Mouse (Mus musculus) heart, embryonic 13.5 days (tissue): ENCODE measurements around the gene Ppfia4. TPM values are rescaled to one million over a fixed set of nuclear protein-coding genes. Genes with fewer than 3 reads are reported as not detected.
A peak's percentile ranks its signal among the peaks of the same experiment; 100 is the strongest.

Experiments used
- ATAC-seq: fragments of 200-750 bp; cut with Nextera tagmentation; 2 replicates; pipeline ENCODE4 v1.8.0; 2017; ENCODE audit warnings: moderate TSS enrichment; ENCODE audit not compliant: insufficient number of reproducible peaks, low FRiP score, low TSS enrichment; ENCODE audit errors: extremely low read depth
- H3K27ac ChIP-seq: fragments of 300-500 bp; sonication (generic); replicated peaks from 2 replicates; pipeline ENCODE4 v1.5.1; 2015; ENCODE audit warnings: moderate library complexity, mild to moderate bottlenecking, inconsistent platforms
- H3K27me3 ChIP-seq: fragments of 300-500 bp; sonication (generic); replicated peaks from 2 replicates; pipeline ENCODE4 v1.6.1; 2015; ENCODE audit warnings: mild to moderate bottlenecking, inconsistent platforms
- H3K36me3 ChIP-seq: fragments of 300-500 bp; sonication (generic); 2 replicates; pipeline ENCODE4 v1.6.1; 2015; ENCODE audit warnings: mild to moderate bottlenecking, inconsistent platforms
- H3K4me1 ChIP-seq: fragments of 300-500 bp; sonication (generic); 2 replicates; pipeline ENCODE4 v1.6.1; 2015; ENCODE audit warnings: inconsistent platforms
- H3K4me2 ChIP-seq: fragments of 300-500 bp; sonication (generic); 2 replicates; pipeline ENCODE4 v1.6.1; 2015; ENCODE audit warnings: inconsistent platforms, mild to moderate bottlenecking, moderate library complexity
- H3K4me3 ChIP-seq: fragments of 300-500 bp; sonication (generic); 2 replicates; pipeline ENCODE4 v1.5.1; 2015; ENCODE audit warnings: moderate library complexity, mild to moderate bottlenecking, inconsistent platforms
- H3K9ac ChIP-seq: fragments of 300-500 bp; sonication (generic); 2 replicates; pipeline ENCODE4 v1.6.1; 2015; ENCODE audit warnings: inconsistent platforms, mild to moderate bottlenecking, moderate library complexity
- H3K9me3 ChIP-seq: fragments of 300-500 bp; sonication (generic); 2 replicates; pipeline ENCODE4 v1.6.1; 2016; ENCODE audit warnings: inconsistent platforms
- WGBS: fragments of 180-500 bp; shearing (Covaris S2); methylation state at CpG from one replicate; pipeline ENCODE4 v1.1.7; 2015; ENCODE audit warnings: mixed read lengths; 5-methylcytosine and 5-hydroxymethylcytosine counted together
- polyA plus RNA-seq: library from polyadenylated mRNA; unstranded; fragments of >200 nt; fragmentation: Nextera tagmentation; extraction: Ambion mirVana; gene quantifications from 2 replicates; pipeline ENCODE4 v1.2.1, GENCODE M21; 2015

Gene Ppfia4
- polyA plus RNA-seq, 1 experiment from 2014 or later = 10.9 TPM

DNA sequence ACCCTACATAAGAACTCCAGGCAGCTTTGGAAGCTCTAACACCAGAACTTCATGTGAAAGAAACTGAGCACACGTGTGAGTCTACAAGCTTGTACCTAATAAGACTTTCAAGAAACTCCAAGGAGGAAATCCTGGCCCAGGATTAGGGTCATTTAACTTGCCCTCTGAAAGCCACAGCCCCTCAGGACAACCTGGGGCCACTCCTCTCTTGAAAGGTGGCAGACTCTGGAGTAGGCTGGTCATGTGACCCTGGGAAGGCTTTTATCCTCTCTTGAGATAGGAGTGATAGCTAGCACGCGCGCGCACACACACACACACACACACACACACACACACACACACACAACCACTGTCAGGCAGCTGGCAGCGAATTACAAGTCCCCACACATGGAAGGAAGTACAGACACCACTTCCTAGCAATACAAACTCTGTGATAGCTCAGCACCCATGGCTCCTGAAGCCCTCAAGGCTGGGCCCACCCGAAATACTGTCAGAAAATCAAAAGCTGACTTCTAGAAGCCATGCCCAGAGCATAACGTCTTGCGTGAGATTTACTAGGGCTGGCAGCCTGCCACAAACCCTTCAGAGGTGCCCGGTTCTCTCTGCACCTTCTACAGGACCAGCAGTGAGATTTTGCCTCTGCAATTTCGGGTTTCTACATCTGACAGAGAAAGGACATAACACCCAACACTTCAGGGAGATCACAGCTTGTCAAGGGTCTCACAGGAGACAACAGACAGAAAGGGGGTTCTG, 4.4 kb upstream of the Ppfia4 start:
- Histone ChIP-seq H3K27ac (peak overlapping the region; percentile 82), H3K4me2 (no peak overlapping the region), H3K4me3 (no peak overlapping the region), H3K9ac (no peak overlapping the region), H3K4me1 (peaks cover 84% of the 10 kb centered on the region), H3K27me3 (no peaks in the 10 kb centered on the region), H3K36me3 (no peaks in the 10 kb centered on the region), H3K9me3 (no peaks in the 10 kb centered on the region)
- no peak for ATAC-seq
- WGBS = 42% methylated on average over 11 of the region's 11 CpGs

DNA sequence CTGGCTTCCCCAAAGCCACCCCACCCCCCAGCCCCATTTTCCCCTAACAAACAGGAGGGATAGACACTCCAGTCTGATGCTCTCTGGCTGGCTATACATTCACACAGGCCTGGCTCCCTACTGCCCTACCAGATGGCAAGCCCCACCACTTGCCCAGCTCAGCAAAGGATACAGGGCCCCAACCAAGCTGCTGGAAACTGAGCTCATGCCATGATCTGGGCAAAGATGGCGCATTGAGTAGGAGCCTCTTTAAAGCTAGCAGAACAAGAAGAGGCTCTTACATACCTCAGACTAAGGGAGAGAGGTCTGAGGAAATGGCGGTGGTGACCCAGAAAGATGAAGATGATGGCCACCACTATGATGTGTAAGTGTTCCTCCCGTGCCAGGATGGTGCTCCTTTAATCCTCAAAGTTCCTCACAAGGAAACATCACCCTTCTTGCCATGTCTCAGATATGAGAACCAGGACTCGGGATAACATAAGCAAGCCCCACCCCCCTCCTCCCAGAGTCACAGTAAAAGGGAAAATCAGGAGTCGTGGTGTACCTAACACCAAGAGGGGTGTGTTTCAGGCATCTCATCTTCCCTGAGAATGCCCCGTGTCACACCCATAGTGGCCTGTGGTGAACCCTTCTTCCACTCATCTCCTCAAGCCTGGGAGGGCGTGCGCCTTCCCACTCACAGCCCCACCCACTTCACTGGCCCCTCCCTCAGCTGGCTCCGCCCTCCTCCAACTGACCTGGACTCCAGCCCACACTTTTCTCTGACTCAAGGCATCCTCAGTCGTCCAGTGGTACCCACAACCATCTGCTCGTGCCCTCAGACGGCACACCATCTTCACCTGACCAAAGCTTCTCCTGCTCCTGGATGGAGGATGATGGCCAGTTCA, 3.4 kb upstream of the Ppfia4 start:
- H3K9ac ChIP-seq = no peak overlapping the region; the same call in 1 of the 2 replicates
- peaks cover 4% of the 10 kb centered on the region; the same call in 1 of the 2 replicates for H3K36me3 ChIP-seq
- 83% methylated on average over 12 of the region's 12 CpGs for WGBS
- no peak overlapping the region for H3K4me2 ChIP-seq
- peak overlapping the region; percentile 93; the same call in 1 of the 2 replicates for H3K27ac ChIP-seq
- H3K4me3 ChIP-seq = no peak overlapping the region
- H3K4me1 ChIP-seq = peaks cover 84% of the 10 kb centered on the region
- no peak; the same call in 1 of the 2 replicates for ATAC-seq
- H3K27me3 ChIP-seq = no peaks in the 10 kb centered on the region
- no peaks in the 10 kb centered on the region for H3K9me3 ChIP-seq

DNA sequence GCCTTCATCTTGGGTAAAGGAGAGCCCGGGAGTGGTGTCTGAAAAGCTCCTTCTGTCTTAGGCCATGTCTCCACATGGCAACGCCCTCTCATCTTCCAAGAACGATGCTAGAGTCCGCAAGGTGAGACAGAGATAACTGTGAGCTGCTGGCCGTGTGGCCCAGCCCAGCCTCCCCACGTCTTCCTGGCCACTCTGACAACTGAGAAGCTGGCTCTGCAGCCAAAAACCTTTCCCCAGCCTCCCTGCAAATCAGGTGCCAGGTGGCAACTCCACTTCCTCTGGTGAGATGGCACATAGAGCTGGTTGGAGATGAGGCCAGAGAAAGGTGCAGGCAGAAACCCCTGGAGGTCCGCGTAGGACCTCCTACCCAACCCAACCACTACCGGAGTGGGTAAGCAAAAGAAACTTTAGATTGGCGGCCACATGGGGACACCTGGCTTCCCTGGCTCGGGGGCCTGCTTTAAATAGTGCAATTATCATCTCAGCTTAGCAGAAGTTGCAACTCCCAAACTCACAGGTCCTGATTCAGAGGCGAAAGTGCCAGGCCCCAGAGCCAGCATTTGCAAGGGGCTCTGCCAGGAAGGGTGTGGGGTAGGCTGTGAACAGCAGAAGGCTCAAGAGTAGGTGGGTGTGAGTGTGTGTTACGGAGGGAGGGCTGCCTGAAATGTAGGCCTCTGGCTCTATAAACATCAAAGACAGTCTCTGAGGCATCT, 2.6 kb upstream of the Ppfia4 start:
- Histone ChIP-seq H3K4me1 (peaks cover 84% of the 10 kb centered on the region), H3K4me3 (no peak overlapping the region)
- 60% methylated on average over 13 of the region's 13 CpGs for WGBS

DNA sequence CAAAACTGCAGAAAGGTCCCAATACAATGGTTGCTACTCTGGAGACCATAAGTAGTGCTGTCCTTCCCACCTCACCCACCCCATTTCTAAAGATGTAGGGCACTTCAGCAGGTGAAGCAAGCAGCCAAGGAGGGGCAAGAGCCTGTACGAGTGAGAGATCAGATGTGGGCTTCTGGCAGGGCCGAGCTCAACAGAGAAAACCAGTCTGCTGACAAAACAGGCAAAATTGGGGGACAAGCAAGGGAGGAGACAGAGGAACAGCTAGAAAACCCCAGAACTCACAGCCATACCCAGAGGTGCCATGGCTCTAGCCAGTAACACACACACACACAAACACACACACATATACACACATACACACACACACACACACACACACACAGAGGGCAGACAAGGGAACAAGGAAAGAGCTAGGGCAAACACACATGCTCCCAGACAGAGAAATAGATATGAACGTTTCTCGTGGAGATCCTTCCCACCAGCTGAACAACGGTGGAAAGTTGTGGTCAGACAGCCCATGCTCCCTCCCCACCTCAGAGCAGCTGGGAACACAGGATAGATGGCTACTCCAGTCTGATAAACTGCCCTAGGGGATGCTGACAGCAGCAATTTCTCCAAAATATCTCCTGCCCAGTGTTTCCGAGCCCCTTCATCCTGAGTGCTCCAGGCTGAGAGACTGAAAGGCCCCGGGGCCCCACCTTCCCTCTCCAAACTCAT, 1.5 kb upstream of the Ppfia4 start:
- WGBS = 36% methylated on average over 7 of the region's 7 CpGs
- Histone ChIP-seq H3K4me1 (peaks cover 78% of the 10 kb centered on the region), H3K27ac (peak overlapping the region; percentile 93)

More for the DNA sequence above, 2.6 kb upstream of the Ppfia4 start:
- H3K9me3 ChIP-seq = no peaks in the 10 kb centered on the region
- H3K4me2 ChIP-seq = no peak overlapping the region
- H3K36me3 ChIP-seq = peaks cover 4% of the 10 kb centered on the region; the same call in 1 of the 2 replicates
- ATAC-seq = no peak
- no peaks in the 10 kb centered on the region for H3K27me3 ChIP-seq
- peak overlapping the region; percentile 93 for H3K27ac ChIP-seq
- no peak overlapping the region; the same call in 1 of the 2 replicates for H3K9ac ChIP-seq

DNA sequence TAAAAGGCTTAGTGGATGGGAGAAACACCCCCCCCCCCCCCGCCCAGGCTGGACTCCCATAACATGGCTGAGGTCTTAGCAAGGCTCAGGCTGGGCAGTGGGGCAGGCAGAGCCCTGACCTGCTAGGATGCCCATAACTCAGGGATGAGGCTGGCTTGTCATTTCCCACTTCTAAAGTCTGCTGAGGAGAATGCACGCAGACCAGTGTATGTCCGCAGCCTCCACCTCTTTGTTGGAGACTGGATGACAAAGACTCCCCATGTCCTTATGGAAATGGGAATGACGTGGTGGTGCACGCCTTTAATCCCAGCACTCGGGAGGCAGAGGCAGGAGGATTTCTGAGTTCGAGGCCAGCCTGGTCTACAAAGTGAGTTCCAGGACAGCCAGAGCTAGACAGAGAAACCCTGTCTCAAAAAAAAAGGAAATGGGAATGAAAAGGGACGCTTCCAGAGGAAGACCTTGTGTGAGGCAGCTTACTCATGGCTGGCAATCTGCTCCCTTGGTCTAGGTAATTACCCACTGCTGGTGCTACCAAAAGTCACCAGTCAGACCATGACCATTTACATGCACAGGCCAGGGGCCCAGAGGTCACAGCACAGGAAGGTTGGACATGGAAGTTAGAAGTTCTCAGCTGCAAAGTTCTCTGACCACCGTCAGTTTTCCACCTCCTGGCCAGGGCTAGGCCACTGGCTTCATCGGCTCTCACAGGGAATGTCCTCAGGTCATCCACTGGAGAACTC, 813 bp upstream of the Ppfia4 start:
- peaks cover 71% of the 10 kb centered on the region for H3K4me1 ChIP-seq
- no peak overlapping the region for H3K4me3 ChIP-seq
- no peaks in the 10 kb centered on the region for H3K9me3 ChIP-seq
- ATAC-seq = no peak
- no peak overlapping the region; the same call in 1 of the 2 replicates for H3K9ac ChIP-seq
- peak overlapping the region; percentile 93 for H3K27ac ChIP-seq
- H3K27me3 ChIP-seq = no peaks in the 10 kb centered on the region
- H3K36me3 ChIP-seq = peaks cover 4% of the 10 kb centered on the region; the same call in 1 of the 2 replicates
- H3K4me2 ChIP-seq = peak overlapping the region; percentile 61
- 78% methylated on average over 10 of the region's 10 CpGs for WGBS

More for the DNA sequence above, 1.5 kb upstream of the Ppfia4 start:
- Histone ChIP-seq H3K9ac (peak overlapping the region; percentile 64), H3K36me3 (peaks cover 4% of the 10 kb centered on the region; the same call in 1 of the 2 replicates), H3K4me2 (no peak overlapping the region), H3K9me3 (no peaks in the 10 kb centered on the region), H3K4me3 (no peak overlapping the region), H3K27me3 (no peaks in the 10 kb centered on the region)
- ATAC-seq = no peak

DNA sequence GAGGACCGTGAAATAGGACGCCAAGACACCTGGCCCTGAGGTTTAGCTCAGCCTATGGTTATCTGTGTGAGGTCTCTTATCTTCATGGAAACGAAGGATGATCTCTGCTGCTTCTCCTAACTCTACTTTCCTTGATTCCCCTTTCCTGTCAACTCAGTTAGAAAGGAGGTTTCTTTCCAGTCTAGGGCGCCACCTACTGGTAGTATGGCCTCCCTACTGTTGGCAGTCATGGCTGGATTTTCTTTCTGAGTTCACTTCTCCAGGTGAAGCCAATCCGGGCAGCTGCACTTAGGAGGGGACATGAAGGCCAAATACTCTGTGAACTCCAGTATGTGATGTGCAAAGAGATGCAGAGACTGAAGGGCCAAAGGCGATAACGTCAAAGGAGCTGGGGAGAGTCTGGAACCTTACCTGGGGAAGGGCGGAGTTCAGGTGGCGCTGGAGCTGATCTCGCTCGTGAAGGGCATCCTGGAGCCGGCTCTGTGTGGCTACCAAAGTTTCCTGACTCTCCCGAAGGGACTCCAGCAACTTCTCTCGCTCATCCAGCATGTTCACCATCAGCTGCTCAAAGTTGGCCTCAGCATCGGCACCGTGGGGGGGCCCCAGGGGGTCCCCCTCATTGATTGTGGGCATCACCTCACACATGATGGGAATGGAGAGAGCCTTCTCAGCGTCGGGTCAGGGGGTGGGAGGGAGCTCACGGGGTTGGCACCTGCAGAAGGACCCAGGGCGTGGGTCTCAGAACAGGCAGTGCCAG, 671 bp downstream of the Ppfia4 start:
- Histone ChIP-seq H3K36me3 (peaks cover 13% of the 10 kb centered on the region), H3K27me3 (no peaks in the 10 kb centered on the region), H3K9me3 (no peaks in the 10 kb centered on the region), H3K9ac (peak overlapping the region; percentile 72), H3K27ac (peak overlapping the region; percentile 93), H3K4me2 (peak overlapping the region; percentile 61), H3K4me1 (peaks cover 57% of the 10 kb centered on the region), H3K4me3 (peak overlapping the region; percentile 31)
- no peak for ATAC-seq
- WGBS = 52% methylated on average over 20 of the region's 20 CpGs

DNA sequence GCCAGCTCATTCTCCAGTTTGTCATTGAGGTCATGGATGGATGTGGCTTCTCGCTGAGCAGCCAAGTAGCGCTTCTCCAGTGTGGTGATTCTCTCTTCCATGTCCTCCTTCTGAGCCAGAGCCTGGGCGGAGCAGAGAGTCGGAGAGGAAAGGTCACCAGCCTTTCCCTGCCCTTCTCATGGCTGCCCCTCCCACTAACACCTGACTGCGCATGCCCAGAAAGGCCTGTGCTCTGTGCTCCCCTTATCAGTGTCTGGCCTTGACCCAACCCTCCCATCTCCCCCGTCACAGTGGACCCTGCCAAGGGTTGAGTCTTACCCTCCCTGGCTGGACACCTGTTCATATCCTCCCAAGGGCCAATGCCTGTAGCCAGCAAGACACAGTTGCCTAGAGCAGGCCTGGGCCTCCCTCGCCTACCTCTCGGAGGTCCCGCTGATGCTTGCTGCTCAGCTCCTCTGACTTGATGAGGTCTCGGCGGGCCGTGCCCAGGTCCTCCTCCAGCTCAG, 5.8 kb downstream of the Ppfia4 start:
- Histone ChIP-seq H3K9ac (no peak overlapping the region), H3K9me3 (no peaks in the 10 kb centered on the region), H3K27ac (no peak overlapping the region), H3K4me2 (no peak overlapping the region), H3K27me3 (no peaks in the 10 kb centered on the region), H3K36me3 (peaks cover 51% of the 10 kb centered on the region), H3K4me1 (peaks cover 5% of the 10 kb centered on the region), H3K4me3 (no peak overlapping the region)
- WGBS = 85% methylated on average over 12 of the region's 12 CpGs
- no peak for ATAC-seq

DNA sequence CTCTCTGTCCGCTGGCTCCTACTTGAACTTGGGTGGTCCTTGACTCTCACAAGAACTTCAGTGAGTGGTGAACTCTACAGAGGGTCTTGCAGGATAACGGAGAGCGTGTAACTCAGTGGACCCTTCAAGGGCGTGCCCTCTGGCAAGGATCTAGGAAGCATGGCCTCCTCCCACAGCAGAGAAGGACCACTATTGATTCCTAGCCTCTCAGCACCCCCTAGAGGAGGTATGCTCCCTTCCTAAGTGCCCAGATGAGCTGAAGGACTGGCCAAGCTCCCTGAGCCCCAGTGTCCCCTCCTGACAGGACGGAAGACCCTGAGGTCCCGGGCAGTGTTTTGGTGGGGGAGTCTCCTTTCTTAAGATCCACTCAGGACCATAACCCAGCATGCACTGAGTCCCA, 10.1 kb downstream of the Ppfia4 start:
- ATAC-seq = no peak
- peaks cover 65% of the 10 kb centered on the region for H3K36me3 ChIP-seq

DNA sequence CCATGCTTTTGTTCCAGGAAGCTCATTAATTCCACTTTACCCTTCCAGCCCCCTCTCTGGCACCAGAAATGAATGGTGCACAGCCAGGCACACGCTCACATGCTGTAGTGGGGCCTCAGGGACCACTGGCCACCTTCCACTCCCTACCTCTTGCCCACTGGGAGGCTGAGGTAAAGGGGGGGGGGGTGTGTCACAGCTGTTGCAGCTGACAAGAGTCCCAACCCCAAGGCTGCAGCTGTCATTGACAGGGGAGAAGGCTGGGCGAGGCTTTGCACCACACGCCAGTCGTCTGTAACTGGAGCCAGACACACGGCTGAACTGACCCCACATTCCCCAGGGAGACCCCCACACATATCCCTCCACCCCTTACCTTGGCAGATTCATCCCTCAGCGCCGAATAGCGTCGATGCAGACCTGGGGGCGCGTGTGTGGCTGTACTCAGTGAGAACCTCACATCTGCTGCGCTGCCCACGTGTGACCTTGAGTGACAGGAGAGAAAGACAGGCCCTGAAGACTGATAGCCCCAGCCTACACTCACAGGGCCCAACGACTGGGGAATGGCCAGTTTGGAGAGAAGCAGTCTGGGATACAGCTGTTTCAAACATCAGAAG, 11.9 kb downstream of the Ppfia4 start:
- no peaks in the 10 kb centered on the region for H3K9me3 ChIP-seq
- no peaks in the 10 kb centered on the region for H3K27me3 ChIP-seq
- no peak overlapping the region for H3K4me2 ChIP-seq
- H3K9ac ChIP-seq = no peak overlapping the region
- H3K4me3 ChIP-seq = no peak overlapping the region
- H3K4me1 ChIP-seq = no peaks in the 10 kb centered on the region
- H3K27ac ChIP-seq = no peak overlapping the region
- 56% methylated on average over 14 of the region's 14 CpGs for WGBS
- H3K36me3 ChIP-seq = peaks cover 62% of the 10 kb centered on the region
- no peak for ATAC-seq

More for the DNA sequence above, 10.1 kb downstream of the Ppfia4 start:
- 74% methylated on average over 6 of the region's 6 CpGs for WGBS
- Histone ChIP-seq H3K4me3 (no peak overlapping the region), H3K4me2 (no peak overlapping the region), H3K4me1 (no peaks in the 10 kb centered on the region), H3K27ac (no peak overlapping the region), H3K27me3 (no peaks in the 10 kb centered on the region), H3K9me3 (no peaks in the 10 kb centered on the region), H3K9ac (no peak overlapping the region)
